Mouse (Mus musculus) forebrain, postnatal 0 days (tissue): ENCODE data around the gene Agxt. TPM values are rescaled to one million over a fixed set of nuclear protein-coding genes. Genes with fewer than 3 reads are reported as not detected.

Source experiments
- ATAC-seq: fragments of 200-750 bp; cut with Nextera tagmentation; 2 replicates; pipeline ENCODE4 v1.8.0; 2017; ENCODE audit warnings: mild to moderate bottlenecking, moderate library complexity
- DNase-seq: peaks from one replicate; pipeline ENCODE4 v3.0.0-alpha.2; 2015
- H3K27ac ChIP-seq: fragments of 300-500 bp; sonication (generic); 2 replicates; pipeline ENCODE4 v1.5.1; 2014; ENCODE audit warnings: low read depth, mild to moderate bottlenecking, antibody characterized with exemption, low read length, moderate library complexity, mixed read lengths
- H3K27me3 ChIP-seq: fragments of 300-500 bp; sonication (generic); 2 replicates; pipeline ENCODE4 v1.6.1; 2014; ENCODE audit warnings: mild to moderate bottlenecking, low read length, mixed read lengths; ENCODE audit not compliant: insufficient read depth
- H3K36me3 ChIP-seq: fragments of 300-500 bp; sonication (generic); 2 replicates; pipeline ENCODE4 v1.6.1; 2014; ENCODE audit warnings: mild to moderate bottlenecking, moderate library complexity; ENCODE audit not compliant: insufficient read depth
- H3K4me1 ChIP-seq: fragments of 300-500 bp; sonication (generic); 2 replicates; pipeline ENCODE4 v1.6.1; 2014; ENCODE audit warnings: antibody characterized with exemption; ENCODE audit not compliant: insufficient read depth
- H3K4me2 ChIP-seq: fragments of 300-500 bp; sonication (generic); 2 replicates; pipeline ENCODE4 v1.6.1; 2014; ENCODE audit warnings: low read depth, mild to moderate bottlenecking, moderate library complexity
- H3K4me3 ChIP-seq: fragments of 300-500 bp; sonication (generic); 2 replicates; pipeline ENCODE4 v1.5.1; 2014; ENCODE audit warnings: low read depth, low read length, mixed read lengths
- H3K9ac ChIP-seq: fragments of 300-500 bp; sonication (generic); 2 replicates; pipeline ENCODE4 v1.6.1; 2014; ENCODE audit warnings: mild to moderate bottlenecking
- H3K9me3 ChIP-seq: fragments of 300-500 bp; sonication (generic); 2 replicates; pipeline ENCODE4 v1.6.1; 2016; ENCODE audit warnings: low read length
- CTCF ChIP-seq: sonication (generic); IDR thresholded peaks from 2 replicates; pipeline ENCODE4 v1.5.1; 2016; ENCODE audit warnings: antibody characterized with exemption, control low read depth, low read depth
- WGBS: fragments of 180-500 bp; shearing (Covaris S2); extraction: QIAGEN DNeasy Blood & Tissue Kit; methylation state at CpG from one replicate; pipeline ENCODE4 v1.1.7; 2014; 5-methylcytosine and 5-hydroxymethylcytosine counted together
- polyA plus RNA-seq: library from polyadenylated mRNA; unstranded; fragments of >200 nt; fragmentation: Nextera tagmentation; extraction: Ambion mirVana; gene quantifications from 2 replicates; pipeline ENCODE4 v1.2.1, GENCODE M21; 2015
- total RNA-seq: library from RNA; depleted of rRNA; stranded (reverse); fragments of >200 nt; gene quantifications from 2 replicates; pipeline ENCODE4 v1.2.3, GENCODE M21; 2014

Gene Agxt
- total and polyA plus RNA-seq, 2 experiments from 2014 or later = not detected

DNA sequence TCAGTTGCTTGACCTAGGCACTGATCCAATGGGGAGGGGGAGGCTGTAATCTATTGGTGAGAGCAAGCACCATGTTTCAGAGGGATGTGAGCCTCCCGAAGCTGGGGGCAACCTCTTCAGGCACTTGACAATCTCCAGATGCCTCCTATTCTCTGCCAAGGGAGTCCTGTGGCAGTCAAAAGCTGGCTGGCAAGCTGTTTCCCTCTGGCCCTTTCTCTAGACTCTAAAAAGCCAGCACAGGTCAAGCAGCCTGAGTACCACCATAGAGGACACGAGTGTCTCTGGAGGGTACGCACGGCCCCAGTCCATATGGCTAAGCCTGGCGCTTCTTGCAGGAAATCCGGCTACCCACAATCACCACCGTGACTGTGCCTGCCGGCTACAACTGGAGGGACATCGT, 9.1 kb downstream of the Agxt start:
- no peak for TF ChIP-seq CTCF
- ATAC-seq (no peak), DNase-seq (no peak)
- Histone ChIP-seq H3K9me3 (no peaks in the 10 kb centered on the region), H3K4me3 (no peak overlapping the region), H3K9ac (no peak overlapping the region), H3K4me2 (no peak overlapping the region), H3K4me1 (no peaks in the 10 kb centered on the region), H3K27me3 (no peaks in the 10 kb centered on the region; the same call in 1 of the 2 replicates), H3K27ac (no peak overlapping the region), H3K36me3 (no peaks in the 10 kb centered on the region)
- WGBS = 80% methylated on average over 9 of the region's 9 CpGs

DNA sequence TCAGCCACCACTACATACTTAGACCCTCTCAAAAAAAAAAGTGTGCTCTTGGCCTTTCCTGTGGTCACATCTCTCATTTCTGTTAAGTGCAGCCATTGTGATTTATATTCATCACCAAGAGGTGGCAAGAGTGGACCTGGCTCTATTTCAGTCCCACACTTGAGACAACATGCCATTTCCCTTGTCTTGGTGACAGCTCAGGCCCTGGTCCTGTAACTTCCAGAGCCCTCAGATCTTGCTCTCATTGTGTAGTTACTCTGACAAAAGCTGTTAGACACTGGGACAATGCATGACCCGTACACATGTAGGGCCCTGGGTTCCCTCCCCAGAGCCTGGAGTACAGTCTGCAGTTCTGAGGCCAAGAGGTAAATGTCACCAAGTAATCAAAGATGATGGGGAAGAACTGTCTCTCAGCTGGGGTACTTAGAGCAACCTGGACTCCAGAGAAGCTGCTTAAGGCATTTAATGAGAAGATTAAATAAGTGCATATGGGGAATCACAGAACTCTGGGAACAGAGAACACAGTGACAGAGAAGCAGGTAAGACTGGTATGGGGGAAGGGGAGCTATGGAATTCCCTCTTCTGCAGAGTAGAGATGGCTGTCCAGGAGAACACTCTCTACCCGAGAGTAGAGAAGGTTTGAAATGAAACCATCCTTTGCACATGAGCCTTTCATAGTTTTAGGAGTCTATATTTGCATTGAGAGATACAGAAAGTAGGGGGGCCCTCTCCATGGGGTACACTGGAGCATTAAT, 16.0 kb downstream of the Agxt start:
- no peak overlapping the region for H3K27ac ChIP-seq
- H3K4me3 ChIP-seq = no peak overlapping the region
- DNase-seq (no peak), ATAC-seq (no peak)
- no peaks in the 10 kb centered on the region for H3K4me1 ChIP-seq
- no peaks in the 10 kb centered on the region for H3K36me3 ChIP-seq
- WGBS = 74% methylated on average over 2 of the region's 2 CpGs
- H3K27me3 ChIP-seq = no peaks in the 10 kb centered on the region; the same call in 1 of the 2 replicates
- TF ChIP-seq CTCF = no peak
- H3K9ac ChIP-seq = no peak overlapping the region
- H3K9me3 ChIP-seq = no peaks in the 10 kb centered on the region
- H3K4me2 ChIP-seq = no peak overlapping the region

DNA sequence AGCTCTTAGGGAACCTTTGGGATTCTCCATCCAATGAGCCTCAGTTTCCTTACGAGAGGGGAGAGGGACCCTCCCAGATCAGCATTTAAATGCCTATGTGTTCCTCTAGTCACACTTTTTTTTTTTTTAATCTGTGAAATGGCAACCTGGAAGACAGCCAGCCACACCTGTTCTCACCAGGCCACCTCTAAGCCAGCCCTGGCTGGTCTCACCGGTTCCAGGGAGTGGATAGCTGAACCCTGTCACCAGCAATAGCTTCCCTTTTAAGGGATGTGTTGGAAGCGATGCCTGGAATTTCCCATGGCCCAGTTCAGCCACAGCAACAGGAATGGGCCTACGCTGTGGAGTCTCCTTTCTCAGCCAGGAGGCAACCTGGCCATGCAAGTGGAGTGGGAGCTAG, 22.5 kb downstream of the Agxt start:
- H3K4me2 ChIP-seq = no peak overlapping the region
- no peaks in the 10 kb centered on the region for H3K27me3 ChIP-seq
- no peak for TF ChIP-seq CTCF
- H3K4me3 ChIP-seq = no peak overlapping the region
- DNase-seq (no peak), ATAC-seq (no peak)
- H3K4me1 ChIP-seq = no peaks in the 10 kb centered on the region
- 75% methylated on average over 4 of the region's 4 CpGs for WGBS
- no peak overlapping the region for H3K27ac ChIP-seq
- no peak overlapping the region for H3K9ac ChIP-seq
- no peaks in the 10 kb centered on the region for H3K36me3 ChIP-seq
- no peaks in the 10 kb centered on the region for H3K9me3 ChIP-seq

DNA sequence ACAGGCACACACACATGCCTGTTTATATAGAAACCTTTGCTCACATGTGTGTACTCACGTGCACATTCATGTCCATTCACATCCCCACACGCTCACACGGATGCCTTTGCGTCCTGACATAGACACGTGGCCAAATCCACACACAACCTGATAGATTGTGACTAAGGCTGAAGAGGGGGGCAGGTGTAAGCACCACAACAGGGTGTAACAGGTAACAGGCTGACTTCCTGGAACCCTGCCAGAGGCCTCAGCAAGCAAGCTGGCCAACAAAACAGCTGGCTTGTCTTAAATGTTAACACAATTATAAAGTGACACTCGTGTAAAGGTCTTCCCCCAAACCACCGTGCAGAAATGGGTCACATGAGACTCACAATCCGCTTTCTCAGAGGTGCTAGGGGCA, 23.9 kb downstream of the Agxt start:
- Histone ChIP-seq H3K4me3 (no peak overlapping the region), H3K9me3 (no peaks in the 10 kb centered on the region), H3K4me1 (no peaks in the 10 kb centered on the region), H3K27me3 (no peaks in the 10 kb centered on the region), H3K4me2 (no peak overlapping the region), H3K9ac (no peak overlapping the region), H3K36me3 (no peaks in the 10 kb centered on the region), H3K27ac (no peak overlapping the region)
- ATAC-seq (no peak), DNase-seq (no peak)
- TF ChIP-seq CTCF = no peak
- WGBS = 83% methylated on average over 8 of the region's 8 CpGs

DNA sequence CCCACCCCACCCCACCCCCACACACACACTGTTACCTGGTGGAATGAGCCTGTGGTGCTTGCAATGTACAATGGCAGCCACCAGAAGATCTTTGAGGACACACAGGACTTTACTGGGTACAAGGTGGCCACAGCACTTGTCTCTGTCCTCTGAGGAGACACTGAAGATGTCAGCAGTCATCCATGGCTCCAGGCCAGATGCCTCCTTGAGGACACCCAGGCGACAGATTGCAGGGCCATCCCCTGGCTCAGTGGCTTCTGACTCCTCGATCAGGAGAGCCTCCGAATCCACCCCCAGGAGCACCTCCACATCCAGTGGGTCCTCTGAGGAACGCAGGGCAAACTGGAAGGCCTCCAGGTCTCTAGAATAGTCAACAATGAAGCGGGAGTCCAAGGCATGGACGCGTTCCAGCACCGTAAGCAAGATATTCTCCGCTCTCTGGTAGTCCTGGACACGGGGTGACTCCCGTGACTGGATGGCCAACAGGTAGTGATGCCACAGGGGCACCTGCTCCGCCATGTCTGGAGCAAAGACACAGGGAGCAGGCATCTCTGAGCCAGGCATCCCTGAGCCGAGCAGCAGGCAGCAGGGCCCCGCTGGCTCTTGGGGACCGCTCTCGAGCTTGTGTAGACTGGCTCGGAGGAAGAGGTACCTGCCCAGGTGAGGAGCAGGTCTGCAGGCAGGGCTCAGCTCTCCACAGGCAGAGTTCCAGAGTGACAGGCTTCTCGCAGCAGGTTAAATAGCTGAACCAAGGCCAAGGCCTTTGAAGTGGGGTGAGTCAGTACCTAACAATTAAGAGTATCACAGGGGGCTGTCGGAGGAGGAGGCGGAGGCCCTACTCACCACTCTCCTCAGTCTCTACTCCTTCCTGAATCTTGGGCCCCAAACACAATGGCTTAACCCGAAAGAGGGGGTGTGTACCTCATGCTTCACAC, 24.8 kb downstream of the Agxt start:
- Histone ChIP-seq H3K4me3 (no peak overlapping the region), H3K9me3 (no peaks in the 10 kb centered on the region), H3K4me2 (no peak overlapping the region), H3K9ac (no peak overlapping the region), H3K27me3 (no peaks in the 10 kb centered on the region), H3K27ac (no peak overlapping the region), H3K36me3 (no peaks in the 10 kb centered on the region), H3K4me1 (no peaks in the 10 kb centered on the region)
- DNase-seq = no peak
- no peak for TF ChIP-seq CTCF
- WGBS = 72% methylated on average over 21 of the region's 21 CpGs
- no peak for ATAC-seq

DNA sequence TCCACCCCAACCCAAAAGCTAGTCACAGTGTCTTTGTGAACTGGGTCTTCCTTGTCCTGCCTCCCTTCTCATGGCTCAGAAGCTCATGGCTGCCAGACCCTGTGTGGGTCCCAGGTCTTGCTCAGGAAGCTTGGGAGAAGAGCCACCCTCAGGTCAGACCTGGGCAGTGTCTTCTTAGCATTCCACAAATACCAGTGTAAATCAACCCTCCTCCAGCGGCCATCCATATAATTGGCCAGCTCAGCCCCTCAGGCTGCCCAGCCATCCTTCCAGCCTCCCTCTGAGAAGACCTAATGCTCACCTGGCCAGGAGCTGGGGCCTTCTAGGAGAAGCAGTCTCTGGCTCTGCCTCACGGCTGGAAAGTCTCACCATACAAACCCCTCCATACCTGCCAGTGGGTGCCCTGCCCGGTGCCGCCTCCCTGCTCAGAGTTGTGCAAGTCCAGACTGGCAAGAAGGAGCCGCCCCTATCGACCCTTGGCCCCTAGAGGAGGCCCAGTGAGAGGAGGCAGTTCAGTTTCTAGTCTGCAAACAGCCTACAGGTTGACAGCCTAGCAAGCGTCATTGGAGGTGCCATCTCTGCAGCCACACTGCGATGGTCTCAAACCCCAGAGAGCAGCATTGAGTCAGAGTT, 25.6 kb downstream of the Agxt start, which contains the start of gene 2310007B03Rik:
2310007B03Rik (minus strand) TSS at position 448 of the 633 bp plus-strand sequence.
- Histone ChIP-seq H3K9ac (no peak within 1 kb of the TSS), H3K36me3 (no peaks in the 10 kb centered on the region), H3K4me2 (no peak within 1 kb of the TSS), H3K27me3 (no peaks in the 10 kb centered on the region), H3K4me1 (no peaks in the 10 kb centered on the region), H3K9me3 (no peaks in the 10 kb centered on the region), H3K4me3 (no peak within 1 kb of the TSS), H3K27ac (no peak within 1 kb of the TSS)
- ATAC-seq (no peak), DNase-seq (no peak)
- 80% methylated on average over 8 of the region's 8 CpGs for WGBS
- TF ChIP-seq CTCF = no peak
